Mouse (Mus musculus) neural tube, embryonic 13.5 days (tissue): ENCODE measurements around the gene Gk2. TPM values are rescaled to one million over a fixed set of nuclear protein-coding genes. Genes with fewer than 3 reads are reported as not detected.

Experiments used
- ATAC-seq: fragments of 200-750 bp; cut with Nextera tagmentation; 2 replicates; pipeline ENCODE4 v1.8.0; 2017; ENCODE audit warnings: low read depth, mild to moderate bottlenecking, moderate TSS enrichment, moderate library complexity
- H3K27ac ChIP-seq: fragments of 300-500 bp; sonication (generic); replicated peaks from 2 replicates; pipeline ENCODE4 v1.5.1; 2015; ENCODE audit warnings: moderate library complexity, mild to moderate bottlenecking, inconsistent platforms
- H3K27me3 ChIP-seq: fragments of 300-500 bp; sonication (generic); 2 replicates; pipeline ENCODE4 v1.6.1; 2015; ENCODE audit warnings: mild to moderate bottlenecking, inconsistent platforms
- H3K36me3 ChIP-seq: fragments of 300-500 bp; sonication (generic); 2 replicates; pipeline ENCODE4 v1.6.1; 2015; ENCODE audit warnings: mild to moderate bottlenecking, inconsistent platforms
- H3K4me1 ChIP-seq: fragments of 300-500 bp; sonication (generic); replicated peaks from 2 replicates; pipeline ENCODE4 v1.6.1; 2015; ENCODE audit warnings: inconsistent platforms
- H3K4me2 ChIP-seq: fragments of 300-500 bp; sonication (generic); 2 replicates; pipeline ENCODE4 v1.6.1; 2015; ENCODE audit warnings: inconsistent platforms, mild to moderate bottlenecking, moderate library complexity
- H3K4me3 ChIP-seq: fragments of 300-500 bp; sonication (generic); 2 replicates; pipeline ENCODE4 v1.5.1; 2015; ENCODE audit warnings: mild to moderate bottlenecking, inconsistent platforms
- H3K9ac ChIP-seq: fragments of 300-500 bp; sonication (generic); 2 replicates; pipeline ENCODE4 v1.6.1; 2015; ENCODE audit warnings: moderate library complexity, mild to moderate bottlenecking, inconsistent platforms
- H3K9me3 ChIP-seq: fragments of 300-500 bp; sonication (generic); 2 replicates; pipeline ENCODE4 v1.6.1; 2016; ENCODE audit warnings: inconsistent platforms
- WGBS: fragments of 180-500 bp; shearing (Covaris S2); methylation state at CpG from one replicate; pipeline ENCODE4 v1.1.7; 2015; 5-methylcytosine and 5-hydroxymethylcytosine counted together
- polyA plus RNA-seq: library from polyadenylated mRNA; unstranded; fragments of >200 nt; fragmentation: Nextera tagmentation; extraction: Ambion mirVana; gene quantifications from 2 replicates; pipeline ENCODE4 v1.2.1, GENCODE M21; 2015

The Gk2 gene
- polyA plus RNA-seq = not detected in 2 replicates

- WGBS = 91% methylated on average over 10 of the region's 10 CpGs
- Histone ChIP-seq H3K9me3 (no peaks in the 10 kb centered on the region), H3K4me2 (no peak within 1 kb of the TSS), H3K4me1 (no peaks in the 10 kb centered on the region), H3K4me3 (no peak within 1 kb of the TSS), H3K36me3 (no peaks in the 10 kb centered on the region), H3K9ac (no peak within 1 kb of the TSS), H3K27ac (no peak within 1 kb of the TSS), H3K27me3 (no peaks in the 10 kb centered on the region)
- ATAC-seq = no peak
Measured at GRCm38 (mm10) chr5:97456816-97457215, at the start of gene Gk2. Gene Gk2 (minus strand): TSS chr5:97457021.

GRCm38 (mm10) chr5:97498041-97498440, 41.2 kb upstream of the Gk2 start:
- no peaks in the 10 kb centered on the region for H3K4me1 ChIP-seq
- H3K27me3 ChIP-seq = no peaks in the 10 kb centered on the region
- H3K9me3 ChIP-seq = no peaks in the 10 kb centered on the region
- no peaks in the 10 kb centered on the region for H3K36me3 ChIP-seq
- no peak overlapping the region for H3K9ac ChIP-seq
- H3K27ac ChIP-seq = no peak overlapping the region
- H3K4me3 ChIP-seq = no peak overlapping the region
- no peak overlapping the region for H3K4me2 ChIP-seq
- no peak for ATAC-seq

- Histone ChIP-seq H3K4me1 (no peaks in the 10 kb centered on the region), H3K4me2 (no peak overlapping the region), H3K27me3 (no peaks in the 10 kb centered on the region), H3K9ac (no peak overlapping the region), H3K36me3 (no peaks in the 10 kb centered on the region), H3K27ac (no peak overlapping the region), H3K9me3 (no peaks in the 10 kb centered on the region), H3K4me3 (no peak overlapping the region)
- no peak for ATAC-seq
- WGBS = 43% methylated on average over 5 of the region's 5 CpGs
Measured at GRCm38 (mm10) chr5:97495488-97496092, 38.8 kb upstream of the Gk2 start.

GRCm38 (mm10) chr5:97493421-97493820, 36.6 kb upstream of the Gk2 start:
- H3K9me3 ChIP-seq = no peaks in the 10 kb centered on the region
- H3K4me3 ChIP-seq = no peak overlapping the region
- H3K4me1 ChIP-seq = no peaks in the 10 kb centered on the region
- H3K9ac ChIP-seq = no peak overlapping the region
- no peak overlapping the region for H3K27ac ChIP-seq
- H3K4me2 ChIP-seq = no peak overlapping the region
- WGBS = 91% methylated on average over 5 of the region's 5 CpGs
- ATAC-seq = no peak
- no peaks in the 10 kb centered on the region for H3K27me3 ChIP-seq
- no peaks in the 10 kb centered on the region for H3K36me3 ChIP-seq

- Histone ChIP-seq H3K4me1 (no peaks in the 10 kb centered on the region), H3K27ac (no peak overlapping the region), H3K27me3 (no peaks in the 10 kb centered on the region), H3K9ac (no peak overlapping the region), H3K4me3 (no peak overlapping the region), H3K36me3 (no peaks in the 10 kb centered on the region), H3K9me3 (0 out of 2 replicates have a peak, but pooled peaks cover 4% of the 10 kb centered on the region), H3K4me2 (no peak overlapping the region)
- 90% methylated on average over 5 of the region's 5 CpGs for WGBS
- no peak for ATAC-seq
Measured at GRCm38 (mm10) chr5:97486141-97486540, 29.3 kb upstream of the Gk2 start.

- no peaks in the 10 kb centered on the region for H3K27me3 ChIP-seq
- H3K9ac ChIP-seq = no peak overlapping the region
- WGBS = 65% methylated on average over 1 of the region's 1 CpGs
- H3K9me3 ChIP-seq = 0 out of 2 replicates have a peak, but pooled peaks cover 4% of the 10 kb centered on the region
- no peak overlapping the region for H3K4me2 ChIP-seq
- no peaks in the 10 kb centered on the region for H3K4me1 ChIP-seq
- H3K4me3 ChIP-seq = no peak overlapping the region
- ATAC-seq = no peak
- no peak overlapping the region for H3K27ac ChIP-seq
- H3K36me3 ChIP-seq = no peaks in the 10 kb centered on the region
Measured at GRCm38 (mm10) chr5:97479991-97480390, 23.2 kb upstream of the Gk2 start.

GRCm38 (mm10) chr5:97467246-97467645, 10.4 kb upstream of the Gk2 start:
- Histone ChIP-seq H3K4me2 (no peak overlapping the region), H3K4me1 (no peaks in the 10 kb centered on the region), H3K36me3 (no peaks in the 10 kb centered on the region), H3K9me3 (no peaks in the 10 kb centered on the region), H3K27ac (no peak overlapping the region), H3K27me3 (no peaks in the 10 kb centered on the region), H3K9ac (no peak overlapping the region), H3K4me3 (no peak overlapping the region)
- 79% methylated on average over 7 of the region's 7 CpGs for WGBS
- ATAC-seq = no peak

- ATAC-seq = no peak
- Histone ChIP-seq H3K4me2 (no peak overlapping the region), H3K27me3 (no peaks in the 10 kb centered on the region), H3K9me3 (no peaks in the 10 kb centered on the region), H3K36me3 (no peaks in the 10 kb centered on the region), H3K9ac (no peak overlapping the region), H3K4me3 (no peak overlapping the region), H3K4me1 (no peaks in the 10 kb centered on the region), H3K27ac (no peak overlapping the region)
- WGBS = 70% methylated on average over 10 of the region's 10 CpGs
Measured at GRCm38 (mm10) chr5:97466430-97467158, 9.8 kb upstream of the Gk2 start.

- Histone ChIP-seq H3K4me2 (no peak overlapping the region), H3K4me3 (no peak overlapping the region), H3K9ac (no peak overlapping the region), H3K27ac (no peak overlapping the region), H3K4me1 (no peaks in the 10 kb centered on the region), H3K36me3 (no peaks in the 10 kb centered on the region), H3K9me3 (no peaks in the 10 kb centered on the region), H3K27me3 (no peaks in the 10 kb centered on the region)
- 65% methylated on average over 3 of the region's 3 CpGs for WGBS
- no peak for ATAC-seq
Measured at GRCm38 (mm10) chr5:97465956-97466355, 9.1 kb upstream of the Gk2 start.

- H3K9ac ChIP-seq = no peak overlapping the region
- WGBS = 87% methylated on average over 3 of the region's 3 CpGs
- H3K4me2 ChIP-seq = no peak overlapping the region
- H3K36me3 ChIP-seq = no peaks in the 10 kb centered on the region
- no peaks in the 10 kb centered on the region for H3K27me3 ChIP-seq
- H3K4me3 ChIP-seq = no peak overlapping the region
- H3K27ac ChIP-seq = no peak overlapping the region
- ATAC-seq = no peak
- no peaks in the 10 kb centered on the region for H3K4me1 ChIP-seq
- H3K9me3 ChIP-seq = no peaks in the 10 kb centered on the region
Measured at GRCm38 (mm10) chr5:97462856-97463255, 6.0 kb upstream of the Gk2 start.

GRCm38 (mm10) chr5:97451451-97451850, 5.4 kb downstream of the Gk2 start:
- H3K27ac ChIP-seq = no peak overlapping the region
- no peaks in the 10 kb centered on the region for H3K9me3 ChIP-seq
- no peak overlapping the region for H3K9ac ChIP-seq
- no peaks in the 10 kb centered on the region for H3K4me1 ChIP-seq
- no peak for ATAC-seq
- WGBS = 92% methylated on average over 4 of the region's 4 CpGs
- no peaks in the 10 kb centered on the region for H3K36me3 ChIP-seq
- no peaks in the 10 kb centered on the region for H3K27me3 ChIP-seq
- H3K4me2 ChIP-seq = no peak overlapping the region
- H3K4me3 ChIP-seq = no peak overlapping the region

- Histone ChIP-seq H3K4me2 (no peak overlapping the region), H3K27me3 (no peaks in the 10 kb centered on the region), H3K36me3 (no peaks in the 10 kb centered on the region), H3K9ac (no peak overlapping the region), H3K4me3 (no peak overlapping the region), H3K27ac (no peak overlapping the region), H3K4me1 (no peaks in the 10 kb centered on the region), H3K9me3 (no peaks in the 10 kb centered on the region)
- 30% methylated on average over 1 of the region's 1 CpGs for WGBS
- no peak for ATAC-seq
Measured at GRCm38 (mm10) chr5:97444191-97444590, 12.6 kb downstream of the Gk2 start.

GRCm38 (mm10) chr5:97432512-97432911, 24.3 kb downstream of the Gk2 start:
- 91% methylated on average over 2 of the region's 2 CpGs for WGBS
- no peak for ATAC-seq
- H3K4me3 ChIP-seq = no peak overlapping the region

More at GRCm38 (mm10) chr5:97432512-97432911, 24.3 kb downstream of the Gk2 start:
- Histone ChIP-seq H3K9me3 (no peaks in the 10 kb centered on the region), H3K27ac (no peak overlapping the region), H3K4me2 (no peak overlapping the region), H3K36me3 (no peaks in the 10 kb centered on the region), H3K27me3 (no peaks in the 10 kb centered on the region), H3K9ac (no peak overlapping the region), H3K4me1 (peaks cover 3% of the 10 kb centered on the region; the same call in 1 of the 2 replicates)
